Mouse (Mus musculus) CD4-positive helper T cell, adult 2 months (primary cell): ENCODE results near the gene Fgfr2.

Experiments used
- DNase-seq: peaks from one replicate; pipeline ENCODE4 v3.0.0-alpha.2; 2012; ENCODE audit warnings: low read depth, missing footprints, low spot score

The Fgfr2 gene

DNA sequence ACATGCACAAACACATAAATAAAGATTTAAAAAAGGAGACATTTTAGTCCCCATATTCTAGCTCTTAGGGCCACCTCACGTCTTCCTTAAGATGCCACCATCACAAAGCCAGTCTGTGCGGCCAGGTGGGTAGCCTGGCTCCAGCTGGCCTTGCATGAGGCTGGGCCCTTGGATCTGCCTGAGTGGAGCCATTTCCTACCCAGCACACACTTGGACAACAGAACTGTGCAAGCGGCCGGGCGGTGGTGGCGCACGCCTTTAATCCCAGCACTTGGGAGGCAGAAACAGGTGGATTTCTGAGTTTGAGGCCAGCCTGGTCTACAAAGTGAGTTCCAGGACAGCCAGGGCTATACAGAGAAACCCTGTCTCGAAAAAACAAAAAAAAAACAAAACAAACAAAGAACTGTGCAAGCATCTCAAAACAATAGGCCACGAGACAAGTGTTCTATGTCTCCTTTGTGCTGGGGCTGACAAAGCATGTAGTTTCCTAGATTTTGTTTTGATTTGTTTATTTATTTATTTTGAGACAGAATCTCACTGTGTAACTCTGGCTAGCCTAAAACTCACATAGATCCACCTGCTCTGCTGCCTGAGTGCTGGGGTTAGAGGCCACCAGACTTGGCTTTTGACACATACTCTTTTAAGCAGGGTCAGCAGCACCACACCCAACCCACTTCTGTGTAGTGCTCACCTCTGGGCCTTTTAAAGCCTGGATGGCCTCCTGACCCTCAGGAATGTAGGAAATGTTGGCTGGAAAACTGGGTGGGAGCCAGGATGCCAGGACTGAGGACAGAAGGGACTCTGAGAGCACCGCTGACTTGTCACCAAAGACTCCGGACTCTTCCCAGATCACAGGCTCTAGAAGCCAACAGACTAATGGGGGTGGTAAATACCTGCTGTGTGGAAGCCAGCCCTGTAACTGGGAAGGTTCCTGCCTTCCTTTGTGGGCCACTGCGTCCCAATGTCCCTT lies 400.5 kb downstream of the Fgfr2 start:
- DNase-seq = no peak

DNA sequence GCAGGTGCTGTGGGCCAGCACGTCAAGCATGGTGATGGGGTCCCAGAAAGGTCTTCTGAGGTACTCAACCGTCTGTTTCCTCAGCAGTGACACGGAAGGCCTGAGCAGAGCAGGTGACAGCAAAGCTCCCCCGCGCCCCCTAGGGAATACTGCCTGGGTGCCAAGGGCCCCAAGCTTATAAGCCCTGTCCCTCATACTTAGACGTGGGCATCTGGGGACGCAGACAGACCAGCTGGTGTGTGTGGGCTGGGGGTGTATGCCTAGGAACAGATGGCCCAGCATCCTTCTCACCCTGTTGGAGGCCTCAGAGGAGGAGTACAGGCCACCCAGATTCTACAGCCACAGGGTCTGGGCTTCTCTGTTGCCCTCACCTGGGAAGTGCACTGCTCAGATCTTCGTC lies 402.6 kb downstream of the Fgfr2 start:
- DNase-seq = no peak

DNA sequence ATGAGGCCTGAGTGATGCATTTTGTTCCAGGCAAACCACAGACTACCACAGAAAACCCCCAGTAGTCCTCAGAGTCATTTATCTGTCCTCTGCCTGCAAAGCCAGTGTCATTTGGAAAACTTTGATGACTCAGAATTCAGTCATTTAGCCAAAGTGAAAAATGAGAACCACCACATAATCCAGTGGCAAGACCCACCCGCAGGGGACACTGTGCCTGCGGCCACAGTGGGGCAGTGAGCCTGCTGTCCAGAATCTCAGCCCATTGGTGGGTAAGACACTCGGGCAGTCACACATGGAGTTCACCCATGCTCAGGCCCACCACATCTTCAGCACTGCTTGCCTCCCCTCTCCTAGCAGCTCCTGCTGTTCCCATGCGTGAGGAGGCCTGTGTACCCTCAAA lies 403.6 kb downstream of the Fgfr2 start:
- no peak for DNase-seq

DNA sequence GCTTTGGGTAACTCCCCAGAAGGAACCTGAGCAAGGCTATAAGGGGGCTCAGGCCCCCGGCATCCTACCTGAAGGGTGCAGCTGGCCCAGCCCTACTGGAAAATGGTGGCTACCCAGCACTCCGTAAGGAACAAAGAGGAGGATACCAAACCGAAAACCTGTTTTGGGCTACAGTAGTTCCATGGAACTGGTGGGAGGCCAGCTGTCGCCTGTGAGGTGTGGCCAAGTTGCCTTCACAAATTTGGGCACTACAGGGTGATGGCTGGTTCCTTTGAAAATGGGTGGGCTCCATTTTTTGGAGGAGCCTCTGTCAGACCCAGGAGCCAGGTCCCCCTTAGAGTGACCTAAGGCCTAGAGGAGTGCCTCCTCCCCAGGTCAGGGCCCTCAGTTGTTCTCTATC lies 407.9 kb downstream of the Fgfr2 start:
- no peak for DNase-seq

DNA sequence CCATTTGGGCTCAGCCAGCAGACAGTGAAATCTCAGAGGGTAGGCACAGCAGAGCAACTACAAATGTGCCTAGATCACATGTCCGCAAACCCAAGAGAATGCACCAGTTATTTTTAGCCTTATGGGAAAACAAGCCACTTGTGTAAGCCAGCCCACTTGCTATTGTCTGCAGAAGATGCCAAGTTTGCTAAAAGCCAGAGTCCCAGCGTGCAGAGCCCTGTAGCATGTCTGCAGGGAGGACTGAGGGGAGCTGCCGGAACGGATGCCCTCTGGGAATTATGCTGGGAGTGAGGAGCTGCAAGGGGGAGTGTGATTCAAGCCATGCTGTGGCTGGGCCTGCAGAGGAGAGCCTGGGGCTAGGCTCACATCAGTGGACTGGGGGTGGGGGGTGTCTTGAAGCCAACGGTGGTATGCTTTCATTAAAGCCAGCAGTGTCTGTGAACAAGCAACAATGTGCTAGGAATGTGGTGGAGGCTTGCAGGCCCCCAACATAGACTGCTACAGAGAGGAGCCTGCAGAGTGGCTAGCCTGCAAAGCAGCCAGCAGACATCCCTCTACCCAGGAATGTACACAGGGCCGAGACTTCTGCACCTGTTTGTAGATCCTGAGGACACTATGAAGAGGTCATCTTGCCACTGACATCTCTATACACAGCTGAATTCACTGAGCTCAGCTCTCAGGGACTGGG lies 408.8 kb downstream of the Fgfr2 start:
- DNase-seq = no peak

DNA sequence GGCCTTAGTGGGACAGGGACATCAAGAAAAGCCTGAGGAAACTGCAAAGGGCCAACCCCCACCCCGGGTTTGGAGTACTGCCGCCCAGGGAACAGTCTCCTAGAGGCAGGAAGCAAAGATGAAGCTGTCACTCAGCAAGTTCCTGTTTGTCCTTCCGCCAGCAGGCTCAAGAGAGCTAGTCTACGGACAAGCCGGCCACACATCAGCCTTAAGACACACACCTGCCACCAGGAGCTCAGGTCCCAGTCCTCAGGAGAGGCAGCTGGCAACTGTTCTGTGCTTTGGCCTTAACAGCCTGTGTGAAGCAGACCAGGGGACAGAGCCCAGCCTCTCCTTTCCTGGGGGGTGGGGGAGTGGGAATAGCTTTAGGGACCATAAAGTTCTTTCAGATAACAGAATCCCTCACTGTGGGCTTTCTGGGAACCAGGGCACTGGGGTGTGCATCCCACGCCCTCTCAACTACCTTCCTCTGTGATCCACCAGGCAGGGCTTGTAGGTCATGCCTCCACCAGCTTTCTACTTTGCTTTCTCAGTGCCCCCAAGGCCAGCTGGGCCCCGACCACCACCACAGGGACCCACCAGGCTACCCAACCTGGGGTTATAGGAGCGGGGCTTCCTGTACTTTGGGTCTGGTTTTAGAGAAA lies 409.5 kb downstream of the Fgfr2 start:
- DNase-seq = no peak

DNA sequence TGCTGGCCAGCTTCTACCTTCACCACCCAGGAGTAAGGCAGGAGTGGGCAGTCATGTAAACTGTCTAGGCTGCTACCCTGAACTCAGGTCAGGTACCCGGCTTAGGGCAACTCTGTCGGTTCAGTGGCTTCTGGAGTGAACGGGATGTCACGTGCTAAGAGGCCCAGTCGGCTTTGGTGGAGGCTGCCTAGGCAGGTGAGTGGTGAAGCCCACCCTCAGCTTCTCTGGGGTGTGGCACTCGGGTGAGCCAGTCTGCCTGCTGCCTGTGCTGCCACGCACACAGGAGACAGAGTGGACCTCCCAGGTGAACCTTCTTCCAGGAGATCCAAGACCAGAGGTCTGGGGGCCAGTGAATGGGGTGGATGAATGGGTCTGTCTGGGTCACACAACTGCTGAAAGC lies 410.2 kb downstream of the Fgfr2 start:
- no peak for DNase-seq

DNA sequence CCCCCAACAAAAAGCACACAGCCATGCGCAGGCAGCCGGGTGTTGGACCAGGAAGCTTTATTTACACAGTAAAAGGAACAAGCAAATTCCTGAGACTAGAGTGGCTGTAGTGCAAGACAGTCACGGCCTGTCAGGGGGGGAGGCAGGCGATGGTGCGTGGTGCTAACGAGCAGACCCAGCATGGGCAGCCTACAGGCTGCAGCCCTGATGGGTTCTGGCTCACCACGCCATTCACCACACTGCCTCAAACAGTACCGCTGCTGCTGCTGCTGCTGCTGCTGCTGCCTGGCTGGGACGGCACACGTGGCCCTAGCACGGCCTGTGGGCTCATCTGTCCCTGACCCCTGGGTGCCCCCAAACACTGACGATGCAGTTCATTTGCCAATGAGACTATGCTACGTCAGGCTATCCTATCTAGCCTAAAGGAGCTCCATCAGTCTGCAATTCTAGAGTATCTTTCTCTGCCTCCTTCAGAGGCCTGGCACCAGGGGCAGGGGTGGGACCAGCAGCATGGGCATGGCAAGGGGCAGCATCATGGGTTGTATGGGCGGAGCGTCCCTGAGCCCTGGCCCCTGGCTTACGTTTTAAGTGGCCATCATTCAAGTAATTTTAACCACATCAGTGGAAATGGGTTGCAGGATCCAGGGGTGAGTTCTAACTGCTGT lies 411.0 kb downstream of the Fgfr2 start:
- DNase-seq = no peak

DNA sequence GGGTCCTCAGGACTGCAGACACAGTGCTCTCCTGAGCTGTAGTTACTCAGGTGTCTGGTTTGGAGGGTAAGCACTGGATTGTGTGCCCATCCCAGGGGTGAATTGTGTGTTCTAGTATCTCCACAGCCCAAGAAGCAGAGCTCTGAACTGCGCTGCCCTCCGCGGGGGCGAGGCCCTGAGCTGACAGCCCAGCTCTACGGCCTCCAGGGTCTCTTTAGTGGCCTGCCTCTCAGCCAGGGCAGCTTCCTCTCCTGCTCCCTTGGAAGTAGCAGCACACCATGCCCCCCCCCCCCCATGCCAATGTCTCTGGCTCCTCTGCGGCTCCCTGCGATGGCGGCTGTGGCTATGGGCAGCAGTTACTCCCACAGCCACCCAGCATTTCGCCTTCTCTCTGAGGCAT lies 411.6 kb downstream of the Fgfr2 start:
- DNase-seq = no peak

DNA sequence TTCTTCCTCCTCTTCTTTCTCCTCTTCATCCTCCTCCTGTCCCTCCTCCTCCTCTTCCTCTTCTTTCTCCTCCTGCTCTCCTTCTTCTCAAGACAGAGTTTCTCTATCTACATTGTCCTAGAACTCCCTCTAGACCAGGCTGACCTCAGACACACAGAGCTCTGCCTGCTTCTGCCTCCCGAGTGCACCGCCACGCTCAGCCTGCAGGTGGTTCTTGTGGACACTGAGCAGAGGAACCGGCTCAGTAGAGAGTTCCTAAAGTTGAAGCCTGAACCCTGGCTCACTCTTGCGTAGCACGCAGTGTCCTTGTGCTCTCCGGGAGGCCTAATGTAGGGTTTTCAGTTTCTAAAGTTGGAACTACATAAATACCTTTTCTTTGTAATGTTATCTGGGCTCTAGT lies 418.0 kb downstream of the Fgfr2 start:
- no peak for DNase-seq

DNA sequence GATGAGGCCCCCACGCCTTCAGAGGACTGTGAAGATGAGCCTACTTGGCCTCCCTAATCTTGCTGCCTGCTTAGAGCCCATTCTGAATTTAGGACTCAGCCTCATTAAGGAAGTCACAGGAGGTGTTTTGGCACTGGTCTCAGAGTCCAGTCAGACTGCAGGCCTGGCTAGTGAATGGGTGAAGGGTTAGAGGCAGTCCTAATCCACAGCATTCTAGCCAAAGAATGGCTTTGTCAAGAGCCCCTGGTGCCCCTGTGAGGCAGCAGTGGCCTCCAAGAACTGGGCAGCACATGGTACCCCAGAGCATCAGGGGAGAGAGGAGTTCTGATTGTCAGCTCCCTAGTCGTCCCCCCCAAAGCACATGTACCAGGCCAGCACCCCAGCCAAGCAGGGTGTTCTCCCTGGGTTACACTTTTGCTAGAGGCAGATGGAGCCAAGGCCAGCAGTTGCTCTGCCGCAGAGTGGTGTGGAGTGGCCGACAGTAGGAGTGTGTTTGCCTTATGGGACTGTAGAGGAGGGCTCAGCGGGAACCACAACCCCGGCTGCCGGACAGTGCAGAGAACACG lies 418.8 kb downstream of the Fgfr2 start:
- DNase-seq = no peak

DNA sequence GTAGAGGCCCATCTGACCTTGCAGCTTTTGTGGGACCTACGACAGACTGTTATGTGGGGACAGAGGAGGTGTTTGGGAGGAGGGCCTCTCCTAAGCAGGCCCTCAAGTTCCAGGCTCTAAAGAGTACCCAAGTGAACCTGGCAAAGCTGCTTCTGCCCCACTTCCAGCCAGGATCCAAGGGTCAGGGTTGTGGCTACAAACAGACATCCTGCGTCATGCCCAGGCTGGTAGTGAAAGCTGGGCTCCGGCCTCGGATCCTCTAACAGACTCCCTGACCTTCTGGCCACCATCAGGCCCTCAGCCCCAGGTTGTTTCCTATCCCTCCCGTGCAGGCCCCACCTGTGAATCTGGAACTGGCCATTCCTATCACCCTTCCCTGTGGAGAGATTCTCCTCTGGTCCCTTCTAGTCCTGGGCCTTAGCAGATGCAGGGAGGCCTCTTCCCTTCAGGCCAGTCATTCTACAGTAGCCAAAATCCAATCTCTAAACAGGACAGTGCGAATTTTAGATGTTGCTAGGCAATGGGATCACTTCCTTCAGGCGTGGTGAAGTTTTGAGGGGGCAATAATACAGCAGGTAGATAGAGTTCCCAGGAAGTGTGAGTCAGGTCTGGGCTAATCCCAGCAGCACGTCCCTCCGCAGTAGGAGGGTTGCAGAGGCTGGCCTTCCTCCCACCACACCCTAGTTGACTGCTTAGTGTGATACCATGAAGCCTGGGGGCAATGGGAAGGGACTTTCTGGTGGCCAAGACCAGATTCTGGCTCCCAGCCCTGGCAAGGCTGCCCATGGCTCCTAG lies 419.4 kb downstream of the Fgfr2 start:
- DNase-seq = no peak

DNA sequence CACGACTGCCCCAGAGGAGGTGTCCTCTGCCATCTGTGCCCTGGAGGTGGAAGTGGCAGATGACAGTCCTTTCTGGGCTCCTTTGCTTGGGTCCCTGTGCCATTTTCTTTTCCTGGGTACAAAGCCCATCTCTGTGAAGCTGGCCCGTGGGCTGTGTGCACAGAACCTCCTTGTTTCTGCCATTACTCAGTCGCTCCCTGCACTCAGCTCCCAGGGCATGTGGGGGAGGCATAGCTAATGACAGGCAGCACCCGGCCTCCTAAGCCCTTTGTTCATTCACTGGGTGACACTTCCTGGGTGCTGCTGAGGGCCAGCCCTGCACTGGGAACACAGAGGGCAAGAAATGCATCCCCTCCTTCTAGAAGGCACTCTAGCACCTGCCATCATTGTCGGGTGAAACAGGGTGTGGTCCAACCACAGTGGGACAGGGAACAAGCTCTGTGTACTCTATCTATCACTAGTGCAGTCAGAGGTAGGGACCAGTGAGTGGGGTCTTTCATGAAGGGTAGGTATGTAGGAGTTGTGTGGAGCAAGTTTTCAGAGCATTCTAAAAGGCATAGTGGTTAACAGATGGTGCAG lies 420.6 kb downstream of the Fgfr2 start:
- no peak for DNase-seq

DNA sequence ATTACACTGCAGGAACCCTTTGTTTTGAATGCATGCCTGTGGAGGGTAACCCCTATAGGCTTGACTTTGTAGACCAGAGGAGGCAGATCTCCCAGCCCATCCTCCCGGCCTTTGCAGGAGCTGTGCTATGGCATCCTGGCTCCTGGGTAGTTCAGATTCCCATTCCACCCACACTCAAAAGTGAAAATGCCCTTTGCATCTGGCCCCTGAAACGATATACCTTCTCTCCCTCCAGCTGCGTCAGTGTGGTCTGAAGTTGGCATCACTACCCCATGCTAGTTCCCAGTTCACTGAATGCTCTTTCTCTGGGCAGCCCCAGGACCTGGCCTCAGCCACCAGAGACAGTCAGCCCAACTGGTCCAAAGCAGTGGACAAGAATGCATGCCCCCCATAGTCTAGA lies 421.1 kb downstream of the Fgfr2 start:
- DNase-seq = no peak

DNA sequence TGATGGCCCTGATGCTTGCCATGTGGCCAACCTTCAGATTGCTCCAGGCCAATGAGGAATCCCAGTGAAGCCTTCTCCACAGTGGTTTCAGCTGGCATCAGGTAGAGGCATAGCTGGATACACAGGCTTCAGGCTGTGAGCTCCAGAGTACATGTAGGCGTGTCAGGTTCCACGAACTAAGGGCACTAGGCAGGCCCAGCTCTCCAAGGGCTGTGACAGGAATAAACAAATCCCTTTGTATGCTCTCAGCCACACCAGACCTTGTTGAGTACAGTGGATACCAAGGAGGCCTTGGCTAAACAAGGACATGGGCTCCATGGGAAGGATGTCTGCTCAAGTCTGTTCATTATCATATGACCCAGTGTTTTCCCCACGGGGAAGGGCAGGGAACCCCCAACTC lies 421.7 kb downstream of the Fgfr2 start:
- DNase-seq = no peak

DNA sequence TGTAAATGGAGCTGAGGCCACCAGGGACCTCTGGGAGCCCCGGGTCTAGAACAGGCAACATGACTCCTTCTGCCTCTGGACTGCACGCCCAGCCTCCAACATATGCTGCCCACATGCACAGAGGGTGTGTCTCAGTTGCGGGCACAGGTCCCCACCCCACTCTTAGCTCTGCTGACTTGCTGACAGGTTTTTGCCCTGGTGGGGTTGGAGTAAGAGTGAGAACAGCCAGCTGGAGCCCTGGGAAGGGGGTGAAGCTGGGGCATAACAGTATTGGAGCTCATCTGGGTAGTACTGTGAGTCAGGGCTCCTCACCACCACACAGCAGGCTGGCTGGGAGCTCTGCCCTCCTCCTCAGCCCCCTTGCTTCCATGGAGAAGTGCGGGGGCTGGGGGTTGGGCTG lies 423.0 kb downstream of the Fgfr2 start:
- DNase-seq = no peak

DNA sequence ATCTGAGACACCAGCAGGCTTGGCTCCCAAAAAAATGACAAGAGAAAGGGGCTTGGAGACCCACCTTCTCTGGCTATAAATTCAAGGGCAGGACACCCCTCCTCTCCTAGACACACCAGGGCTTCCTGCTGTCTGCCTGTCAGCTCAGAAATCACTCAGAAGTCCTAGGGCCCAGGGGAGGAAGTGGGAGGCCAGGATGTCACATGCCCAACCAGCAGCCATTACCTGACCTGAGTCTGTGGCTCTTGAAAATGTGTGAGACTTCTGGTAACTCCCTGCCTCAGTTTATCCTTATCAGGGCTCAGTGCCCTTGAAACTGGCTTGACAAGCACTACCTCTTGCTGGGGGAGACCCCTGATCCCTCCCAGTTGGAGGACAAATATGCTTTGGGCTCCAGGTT lies 423.5 kb downstream of the Fgfr2 start:
- peak; percentile 32 for DNase-seq

DNA sequence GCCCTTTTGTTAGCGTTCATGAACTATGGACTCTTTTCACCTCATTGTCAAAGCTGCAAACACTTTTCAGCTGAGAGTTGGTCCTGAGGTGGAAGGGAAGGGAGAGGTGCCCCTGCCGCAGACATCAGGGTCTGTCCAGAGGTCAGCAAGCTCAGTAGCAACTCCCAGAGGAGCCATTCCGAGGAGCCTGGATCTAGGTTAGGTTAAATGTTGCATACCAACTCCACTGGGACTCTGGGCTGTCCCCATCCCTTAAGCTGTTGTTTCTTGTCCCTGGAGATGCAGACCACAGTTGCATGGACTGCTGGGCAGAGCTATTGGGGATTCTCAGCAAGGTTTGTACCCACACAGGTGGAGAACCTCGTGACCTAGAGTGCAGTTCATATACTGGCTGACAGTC lies 424.0 kb downstream of the Fgfr2 start:
- no peak for DNase-seq

DNA sequence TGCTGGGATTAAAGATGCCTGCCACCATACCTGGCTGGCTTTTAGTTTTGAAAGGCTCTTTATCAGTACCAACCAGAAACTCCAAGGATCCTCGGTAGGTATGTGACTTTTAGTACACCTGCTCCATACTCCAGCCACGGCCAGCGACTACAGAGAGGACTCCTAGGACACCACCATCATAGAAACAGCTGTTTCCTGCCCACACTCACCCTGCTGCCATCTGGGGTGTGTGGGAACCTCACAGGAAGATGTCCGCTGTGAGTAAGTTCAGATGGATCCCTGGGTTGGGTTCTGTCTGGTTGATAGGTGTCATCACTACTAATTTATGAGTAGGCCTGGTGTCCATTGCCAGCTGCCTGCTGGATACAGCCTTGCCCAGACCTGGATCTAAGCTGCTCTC lies 424.4 kb downstream of the Fgfr2 start:
- no peak for DNase-seq

DNA sequence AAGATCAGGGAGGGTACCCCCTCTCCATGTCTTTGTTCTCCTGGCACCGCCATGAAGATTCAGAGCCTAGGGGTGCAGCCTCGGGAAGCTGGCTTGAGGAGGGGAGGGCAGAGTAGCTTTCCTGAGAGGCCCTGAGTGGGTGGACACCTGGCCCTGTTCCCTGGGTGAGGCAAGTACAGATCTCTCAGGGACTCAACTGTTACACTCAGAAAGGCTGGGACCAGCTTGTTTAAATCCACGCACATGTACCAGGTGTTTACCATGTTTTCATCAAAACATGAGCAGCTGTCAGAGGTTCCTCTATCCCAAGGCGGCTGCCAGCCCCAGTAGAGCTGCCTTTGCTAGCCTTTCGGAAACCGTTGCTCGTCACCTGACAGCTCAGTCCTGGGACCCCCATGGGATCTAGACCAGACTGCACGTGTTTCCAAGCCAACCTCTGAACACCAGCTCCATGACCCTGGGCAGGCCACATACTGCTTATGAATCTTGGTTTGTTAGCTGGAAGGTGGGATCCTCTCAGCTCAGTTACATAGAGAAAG lies 425.8 kb downstream of the Fgfr2 start:
- no peak for DNase-seq
